Mouse (Mus musculus) lung, adult 2 months (tissue): ENCODE data around the gene Gvin1.
"Not testable (repeated sequence)": the region's sequence is repeated elsewhere in the genome, so short reads cannot be mapped to it uniquely, and the experiment has no call there.

Experiments used
- CTCF ChIP-seq: fragments of 200-500 bp; IDR thresholded peaks from 2 replicates; pipeline ENCODE4 v1.5.1; 2011; ENCODE audit warnings: mild to moderate bottlenecking, low read length, control low read depth; ENCODE audit not compliant: insufficient read depth
- POLR2A ChIP-seq: fragments of 200-500 bp; IDR thresholded peaks from 2 replicates; pipeline ENCODE4 v1.6.1; 2011; ENCODE audit warnings: low read depth, mild to moderate bottlenecking, control low read depth, low read length, borderline replicate concordance; ENCODE audit errors: extremely low read depth

DNA sequence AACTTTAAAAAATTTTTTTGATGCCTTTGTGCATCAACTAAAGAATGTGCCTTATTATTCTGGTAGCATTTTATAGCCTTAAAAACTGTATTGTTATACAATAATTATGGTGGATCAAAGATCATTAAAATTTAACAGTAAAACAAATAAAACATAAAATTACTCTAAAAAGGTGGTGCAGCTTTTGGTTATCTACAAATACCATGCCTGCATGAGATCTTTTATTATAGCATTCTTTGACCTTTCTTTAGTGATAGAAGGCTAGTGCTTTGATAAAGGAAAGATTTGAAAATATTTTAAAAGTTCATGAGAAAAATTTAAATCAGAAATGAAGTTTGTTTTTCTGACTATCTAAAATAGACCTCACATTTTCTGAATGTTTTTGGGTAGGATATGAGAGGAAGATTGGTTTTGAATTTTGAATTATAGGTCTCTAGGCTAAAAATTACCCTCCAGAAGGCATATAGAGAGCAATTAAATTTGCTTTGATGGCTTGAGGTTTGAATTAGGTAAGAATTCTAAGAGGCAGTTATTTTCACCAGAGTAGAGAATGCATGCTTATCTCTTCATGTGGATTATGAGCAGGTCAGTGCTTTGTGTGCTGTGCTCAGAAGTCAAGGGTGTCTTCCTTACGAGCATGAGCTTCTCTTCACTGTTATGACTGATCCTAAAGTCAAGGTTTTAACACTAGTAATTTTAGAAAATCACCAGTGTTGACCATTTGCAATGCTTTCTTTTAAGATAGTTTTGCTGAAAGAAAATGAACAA lies 73.8 kb downstream of the Gvin1 start:
- TF ChIP-seq CTCF, POLR2A: not testable (repeated sequence)
